Mouse (Mus musculus) heart, adult 2 months (tissue): ENCODE measurements at regions not wholly inside any gene's neighbourhood (a gene's known extent, or its start where the extent isn't known, plus 50 kb on each side); places are given as distances from the start of the nearest gene placed in this dataset.

Source experiments
- DNase-seq, 2 experiments: peaks; one replicate each; pipeline ENCODE4 v3.0.0; 2021
- H3K27ac ChIP-seq: fragments of 200-600 bp; 2 replicates; pipeline ENCODE4 v1.8.1; 2022
- H3K27me3 ChIP-seq: fragments of 200-500 bp; 2 replicates; pipeline ENCODE4 v1.6.1; 2012; ENCODE audit warnings: mild to moderate bottlenecking, low read length, inconsistent platforms, mixed read lengths; ENCODE audit not compliant: control insufficient read depth, insufficient read depth
- H3K36me3 ChIP-seq: fragments of 200-500 bp; 2 replicates; pipeline ENCODE4 v1.6.1; 2012; ENCODE audit warnings: low read length, inconsistent platforms; ENCODE audit not compliant: control insufficient read depth, insufficient read depth
- H3K4me1 ChIP-seq: fragments of 200-500 bp; 2 replicates; pipeline ENCODE4 v1.6.1; 2011; ENCODE audit warnings: low read length; ENCODE audit not compliant: control insufficient read depth, insufficient read depth
- H3K4me3 ChIP-seq: fragments of 200-600 bp; 2 replicates; pipeline ENCODE4 v1.8.1; 2022
- H3K79me2 ChIP-seq: fragments of 200-500 bp; replicated peaks from 2 replicates; pipeline ENCODE4 v1.6.1; 2012; ENCODE audit warnings: mild to moderate bottlenecking, inconsistent platforms, low read length, moderate library complexity, mixed read lengths; ENCODE audit not compliant: control insufficient read depth, insufficient read depth
- H3K9ac ChIP-seq: fragments of 200-500 bp; 2 replicates; pipeline ENCODE4 v1.6.1; 2012; ENCODE audit warnings: low read depth, mild to moderate bottlenecking, control low read depth, inconsistent platforms, low read length, mixed read lengths
- CTCF ChIP-seq: fragments of 200-600 bp; IDR thresholded peaks from 2 replicates; pipeline ENCODE4 v1.8.1; 2022; ENCODE audit warnings: antibody characterized with exemption, mild to moderate bottlenecking, moderate library complexity
- EP300 ChIP-seq: fragments of 200-500 bp; IDR thresholded peaks from 2 replicates; pipeline ENCODE4 v1.6.1; 2011; ENCODE audit warnings: low read depth, low read length, control low read depth; ENCODE audit not compliant: insufficient read depth
- POLR2A ChIP-seq: fragments of 200-500 bp; IDR thresholded peaks from 2 replicates; pipeline ENCODE4 v1.6.1; 2011; ENCODE audit warnings: mild to moderate bottlenecking, low read depth, low read length, control low read depth; ENCODE audit not compliant: insufficient read depth
- WGBS: fragments of 180-500 bp; shearing (Covaris S2); methylation state at CpG from one replicate; pipeline ENCODE4 v1.1.7; 2018; 5-methylcytosine and 5-hydroxymethylcytosine counted together
- intact Hi-C: fragments of 180-260 bp; cut with DNase I; formaldehyde crosslinking; loops from one replicate; pipeline ENCODE4 v1.15.1; 2025

- intact Hi-C loops, result no loop called here
- DNase-seq, result no peak
- Histone ChIP-seq H3K27me3 (no peaks in the 10 kb centered on the region), H3K9ac (no peak overlapping the region), H3K79me2 (no peaks in the 10 kb centered on the region), H3K36me3 (no peaks in the 10 kb centered on the region), H3K27ac (no peak overlapping the region), H3K4me3 (no peak overlapping the region), H3K4me1 (no peaks in the 10 kb centered on the region)
- no peak for TF ChIP-seq EP300
- TF ChIP-seq POLR2A, result no peak
- TF ChIP-seq CTCF, result no peak
- 89% methylated on average over 3 of the region's 3 CpGs for WGBS
Measured at GRCm38 (mm10) chr10:97061961-97062360, 417.4 kb upstream of the Dcn start.

DNA sequence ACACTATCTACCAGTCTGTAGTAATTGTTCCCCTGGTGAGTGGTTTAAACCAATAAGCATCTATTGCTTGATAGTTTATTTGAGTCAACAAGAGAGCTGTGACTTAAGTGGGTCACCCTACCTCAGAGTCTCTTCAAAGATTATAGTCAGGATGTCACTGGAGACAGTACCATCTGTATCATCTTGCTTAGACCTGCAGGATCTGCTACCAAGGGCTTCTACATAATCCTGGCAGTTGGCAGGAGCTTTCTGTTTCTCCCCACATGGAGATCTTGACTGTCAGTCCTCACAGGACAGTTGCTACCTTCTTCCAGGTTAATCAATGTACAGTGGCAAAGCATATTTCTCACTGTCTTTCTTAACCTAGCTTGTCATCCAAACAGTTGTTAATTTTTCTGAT lies 414.9 kb upstream of the Dcn start:
- Histone ChIP-seq H3K27ac (no peak overlapping the region), H3K4me3 (no peak overlapping the region), H3K4me1 (no peaks in the 10 kb centered on the region), H3K79me2 (no peaks in the 10 kb centered on the region), H3K36me3 (no peaks in the 10 kb centered on the region), H3K27me3 (no peaks in the 10 kb centered on the region), H3K9ac (no peak overlapping the region)
- intact Hi-C loops, result no loop called here
- TF ChIP-seq POLR2A, result no peak
- TF ChIP-seq CTCF, result no peak
- DNase-seq, result no peak

DNA sequence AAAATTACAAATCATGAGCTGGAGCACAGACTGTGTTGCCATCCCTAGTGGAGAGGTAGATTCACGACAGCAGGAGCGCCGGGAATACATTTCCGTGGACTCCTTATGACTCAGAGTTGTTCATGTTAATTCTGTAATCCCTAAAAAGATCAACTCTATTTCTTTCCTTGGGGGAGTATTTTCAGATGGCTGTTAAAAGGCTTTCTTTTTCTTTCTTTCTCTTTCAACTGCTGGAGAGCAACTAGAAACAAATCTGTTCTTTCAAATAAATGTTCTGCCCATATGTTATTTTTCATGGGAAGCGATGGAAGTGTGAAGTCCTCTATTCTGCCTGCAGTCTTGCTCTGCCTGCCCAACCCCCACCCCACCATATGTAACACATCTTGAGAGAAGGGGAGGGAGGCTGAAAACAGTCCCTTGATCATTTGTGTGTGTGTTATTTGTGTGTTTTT lies 401.4 kb upstream of the Dcn start:
- Histone ChIP-seq H3K36me3 (no peaks in the 10 kb centered on the region), H3K4me1 (no peaks in the 10 kb centered on the region), H3K27ac (no peak overlapping the region), H3K27me3 (no peaks in the 10 kb centered on the region), H3K79me2 (no peaks in the 10 kb centered on the region), H3K9ac (no peak overlapping the region), H3K4me3 (no peak overlapping the region)
- intact Hi-C loops, result no loop called here
- 80% methylated on average over 5 of the region's 5 CpGs for WGBS
- DNase-seq, result no peak
- TF ChIP-seq EP300 (no peak), CTCF (no peak), POLR2A (no peak)

DNA sequence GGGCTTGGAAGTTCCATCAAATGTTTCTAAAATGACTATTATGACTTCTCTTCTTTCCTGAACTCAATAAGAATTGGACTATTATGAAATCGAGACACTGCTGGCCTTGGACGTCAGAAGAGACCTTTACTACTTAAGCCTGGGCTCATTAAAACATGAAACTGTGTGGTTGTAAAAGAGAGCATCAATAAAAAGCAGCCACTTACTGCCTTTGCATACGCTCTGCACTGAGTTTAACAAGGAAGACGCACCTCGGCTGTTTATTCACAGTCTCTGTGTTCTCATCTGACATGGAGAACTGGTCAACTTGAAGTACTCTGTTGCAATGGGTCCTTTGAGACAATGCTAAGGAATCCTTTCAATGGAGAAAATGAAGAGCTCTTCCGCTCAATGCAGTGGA lies 399.8 kb upstream of the Dcn start:
- Histone ChIP-seq H3K79me2 (no peaks in the 10 kb centered on the region), H3K9ac (no peak overlapping the region), H3K27ac (no peak overlapping the region), H3K4me1 (no peaks in the 10 kb centered on the region), H3K4me3 (no peak overlapping the region), H3K27me3 (no peaks in the 10 kb centered on the region), H3K36me3 (no peaks in the 10 kb centered on the region)
- no peak for DNase-seq
- TF ChIP-seq CTCF, result no peak
- no peak for TF ChIP-seq EP300
- no peak for TF ChIP-seq POLR2A
- 87% methylated on average over 6 of the region's 6 CpGs for WGBS
- intact Hi-C loops, result no loop called here

DNA sequence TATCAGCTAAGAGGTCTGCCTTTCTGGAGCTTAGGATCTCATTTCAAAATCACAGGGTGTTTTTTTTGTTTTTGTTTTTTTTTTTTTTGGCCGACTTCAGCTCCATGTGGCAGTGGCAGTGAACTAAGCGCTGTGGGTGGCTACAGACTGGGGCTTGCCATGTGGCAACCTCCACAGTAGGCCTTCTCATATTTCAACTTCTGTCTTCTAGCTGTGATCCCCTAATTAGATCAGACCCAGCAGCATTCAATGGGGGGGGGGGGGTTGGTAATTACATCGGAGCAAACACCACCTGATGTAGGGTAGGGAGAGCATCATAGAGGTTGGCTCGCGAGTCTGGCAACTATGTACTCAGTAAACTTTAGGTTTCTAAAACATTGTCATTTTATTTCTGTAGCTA lies 392.1 kb upstream of the Dcn start:
- TF ChIP-seq CTCF (no peak), EP300 (no peak), POLR2A (no peak)
- H3K4me1 ChIP-seq, result no peaks in the 10 kb centered on the region
- DNase-seq, result no peak
- WGBS, result 78% methylated on average over 5 of the region's 5 CpGs
- H3K9ac ChIP-seq, result no peak overlapping the region
- H3K79me2 ChIP-seq, result no peaks in the 10 kb centered on the region
- H3K27me3 ChIP-seq, result no peaks in the 10 kb centered on the region
- no peaks in the 10 kb centered on the region for H3K36me3 ChIP-seq
- intact Hi-C loops, result no loop called here
- no peak overlapping the region for H3K27ac ChIP-seq
- no peak overlapping the region for H3K4me3 ChIP-seq

DNA sequence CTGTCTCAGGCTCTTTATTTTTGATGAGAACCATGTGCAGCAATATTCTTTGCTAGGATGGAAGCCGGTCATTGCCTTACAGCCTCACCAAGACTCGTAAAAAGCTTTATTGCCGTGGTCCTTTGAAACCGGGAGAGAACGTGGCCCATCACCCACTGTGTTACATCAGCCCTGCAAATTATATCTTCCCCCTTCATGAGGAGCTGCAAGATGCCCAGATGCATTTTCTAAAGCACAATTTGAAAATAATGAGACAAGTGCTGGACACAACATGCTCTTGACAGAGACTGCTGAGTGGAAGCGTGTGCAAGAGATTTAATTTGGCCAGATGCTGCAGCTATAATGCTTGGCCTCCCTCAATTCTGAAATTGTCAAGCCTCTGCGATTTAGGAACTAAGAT lies 389.2 kb upstream of the Dcn start:
- H3K79me2 ChIP-seq, result no peaks in the 10 kb centered on the region
- H3K27me3 ChIP-seq, result no peaks in the 10 kb centered on the region
- intact Hi-C loops, result no loop called here
- TF ChIP-seq POLR2A (no peak), CTCF (no peak), EP300 (no peak)
- no peak for DNase-seq
- no peak overlapping the region for H3K27ac ChIP-seq
- no peaks in the 10 kb centered on the region for H3K4me1 ChIP-seq
- no peak overlapping the region for H3K9ac ChIP-seq
- H3K36me3 ChIP-seq, result no peaks in the 10 kb centered on the region
- no peak overlapping the region for H3K4me3 ChIP-seq
- WGBS, result 91% methylated on average over 7 of the region's 7 CpGs

DNA sequence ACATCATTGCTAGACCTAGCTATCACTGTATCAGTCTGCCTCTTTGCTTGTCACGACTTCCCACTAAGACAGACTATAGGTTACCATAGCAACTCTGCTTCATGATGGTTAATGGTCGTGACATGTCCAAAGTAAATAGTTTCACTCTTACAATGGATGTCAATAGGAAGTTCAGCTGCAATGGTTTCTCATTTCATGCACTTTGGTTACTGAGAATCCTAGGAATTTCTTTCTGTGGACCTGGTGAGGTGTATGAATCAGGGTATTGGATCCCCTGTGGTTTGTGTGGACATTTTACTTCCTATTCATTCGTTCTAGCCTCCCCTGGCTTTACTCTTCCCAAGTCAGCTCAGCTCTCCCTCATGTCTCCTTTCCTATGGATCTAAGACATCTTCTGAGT lies 385.5 kb upstream of the Dcn start:
- Histone ChIP-seq H3K79me2 (no peaks in the 10 kb centered on the region), H3K4me3 (no peak overlapping the region), H3K27ac (no peak overlapping the region), H3K36me3 (no peaks in the 10 kb centered on the region), H3K4me1 (no peaks in the 10 kb centered on the region), H3K9ac (no peak overlapping the region), H3K27me3 (no peaks in the 10 kb centered on the region)
- TF ChIP-seq POLR2A (no peak), CTCF (no peak), EP300 (no peak)
- DNase-seq, result no peak
- intact Hi-C loops, result no loop called here
- 60% methylated on average over 3 of the region's 3 CpGs for WGBS
